Mouse (Mus musculus) liver, embryonic 15.5 days (tissue): ENCODE measurements around the gene Ttll5. TPM values are rescaled to one million over a fixed set of nuclear protein-coding genes. Genes with fewer than 3 reads are reported as not detected.

Experiments used
- ATAC-seq: fragments of 200-750 bp; cut with Nextera tagmentation; 2 replicates; pipeline ENCODE4 v1.8.0; 2017; ENCODE audit warnings: moderate number of reproducible peaks, mild to moderate bottlenecking, moderate library complexity; ENCODE audit not compliant: insufficient read depth
- H3K27ac ChIP-seq: fragments of 300-500 bp; sonication (generic); replicated peaks from 2 replicates; pipeline ENCODE4 v1.5.1; 2015; ENCODE audit warnings: mild to moderate bottlenecking, inconsistent platforms
- H3K27me3 ChIP-seq: fragments of 300-500 bp; sonication (generic); 2 replicates; pipeline ENCODE4 v1.6.1; 2015; ENCODE audit warnings: mild to moderate bottlenecking, inconsistent platforms
- H3K36me3 ChIP-seq: fragments of 300-500 bp; sonication (generic); replicated peaks from 2 replicates; pipeline ENCODE4 v1.6.1; 2015; ENCODE audit warnings: moderate library complexity, mild to moderate bottlenecking, inconsistent platforms
- H3K4me1 ChIP-seq: fragments of 300-500 bp; sonication (generic); replicated peaks from 2 replicates; pipeline ENCODE4 v1.6.1; 2015; ENCODE audit warnings: inconsistent platforms
- H3K4me2 ChIP-seq: fragments of 300-500 bp; sonication (generic); 2 replicates; pipeline ENCODE4 v1.6.1; 2015; ENCODE audit warnings: moderate library complexity, mild to moderate bottlenecking, inconsistent platforms
- H3K4me3 ChIP-seq: fragments of 300-500 bp; sonication (generic); replicated peaks from 2 replicates; pipeline ENCODE4 v1.5.1; 2015; ENCODE audit warnings: mild to moderate bottlenecking, inconsistent platforms
- H3K9ac ChIP-seq: fragments of 300-500 bp; sonication (generic); 2 replicates; pipeline ENCODE4 v1.6.1; 2015; ENCODE audit warnings: moderate library complexity, mild to moderate bottlenecking, inconsistent platforms
- H3K9me3 ChIP-seq: fragments of 300-500 bp; sonication (generic); replicated peaks from 2 replicates; pipeline ENCODE4 v1.6.1; 2016; ENCODE audit warnings: inconsistent platforms
- WGBS: fragments of 180-500 bp; shearing (Covaris S2); methylation state at CpG from one replicate; pipeline ENCODE4 v1.1.7; 2015; ENCODE audit warnings: mixed read lengths; ENCODE audit not compliant: insufficient replicate concordance; 5-methylcytosine and 5-hydroxymethylcytosine counted together
- polyA plus RNA-seq: library from polyadenylated mRNA; unstranded; fragments of >200 nt; fragmentation: Nextera tagmentation; extraction: Ambion mirVana; gene quantifications from 2 replicates; pipeline ENCODE4 v1.2.1, GENCODE M21; 2015

The Ttll5 gene
- polyA plus RNA-seq, 1 experiment from 2014 or later = 5.5 TPM

DNA sequence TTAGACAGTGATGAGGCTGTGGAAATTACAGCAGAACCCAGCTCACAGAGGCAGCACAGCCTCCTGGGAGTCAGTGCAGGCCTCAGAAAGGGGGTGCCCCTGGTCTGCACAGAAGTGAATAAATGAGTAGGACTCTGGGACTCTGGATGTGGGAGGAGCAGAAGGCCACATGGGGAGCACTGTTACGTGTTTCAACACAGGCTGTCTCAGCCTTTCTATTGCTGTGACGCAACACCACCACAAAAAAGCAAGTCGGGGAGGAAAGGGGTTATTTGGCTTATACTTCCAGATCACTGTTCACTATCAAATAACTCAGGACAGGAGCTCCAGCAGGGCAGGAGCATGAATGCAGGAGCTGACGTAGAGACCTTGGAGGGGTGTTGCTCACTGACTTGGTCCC, 271.3 kb downstream of the Ttll5 start:
- H3K4me3 ChIP-seq = no peak overlapping the region
- H3K9me3 ChIP-seq = no peaks in the 10 kb centered on the region
- WGBS = 61% methylated on average over 4 of the region's 4 CpGs
- H3K9ac ChIP-seq = no peak overlapping the region
- no peaks in the 10 kb centered on the region for H3K27me3 ChIP-seq
- H3K36me3 ChIP-seq = no peaks in the 10 kb centered on the region
- no peak overlapping the region for H3K4me2 ChIP-seq
- no peak for ATAC-seq
- H3K27ac ChIP-seq = no peak overlapping the region
- no peaks in the 10 kb centered on the region for H3K4me1 ChIP-seq

DNA sequence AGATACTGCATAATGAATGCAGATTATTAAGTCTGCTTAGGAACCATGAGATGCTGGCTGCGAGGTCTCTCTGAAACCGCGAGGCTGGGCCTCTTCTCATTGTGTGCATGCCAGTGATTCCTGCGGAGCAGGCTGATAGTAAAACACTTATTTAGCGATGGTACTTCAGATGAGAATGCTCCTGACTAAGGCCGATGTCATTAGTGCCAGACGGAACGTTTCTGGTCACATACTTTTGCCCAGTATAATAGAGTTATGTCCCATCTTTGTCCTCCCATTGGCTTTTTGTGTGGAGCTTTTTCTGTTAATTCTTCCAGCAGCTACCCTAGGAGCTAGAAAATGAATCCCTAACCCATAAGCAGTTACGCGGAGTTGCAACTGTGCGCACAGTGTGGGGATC, 273.3 kb downstream of the Ttll5 start:
- ATAC-seq = no peak
- no peak overlapping the region for H3K27ac ChIP-seq
- H3K27me3 ChIP-seq = no peaks in the 10 kb centered on the region
- WGBS = 75% methylated on average over 11 of the region's 11 CpGs
- no peak overlapping the region for H3K4me3 ChIP-seq
- no peaks in the 10 kb centered on the region for H3K36me3 ChIP-seq
- no peak overlapping the region for H3K9ac ChIP-seq
- no peak overlapping the region for H3K4me2 ChIP-seq
- no peaks in the 10 kb centered on the region for H3K9me3 ChIP-seq
- no peaks in the 10 kb centered on the region for H3K4me1 ChIP-seq

DNA sequence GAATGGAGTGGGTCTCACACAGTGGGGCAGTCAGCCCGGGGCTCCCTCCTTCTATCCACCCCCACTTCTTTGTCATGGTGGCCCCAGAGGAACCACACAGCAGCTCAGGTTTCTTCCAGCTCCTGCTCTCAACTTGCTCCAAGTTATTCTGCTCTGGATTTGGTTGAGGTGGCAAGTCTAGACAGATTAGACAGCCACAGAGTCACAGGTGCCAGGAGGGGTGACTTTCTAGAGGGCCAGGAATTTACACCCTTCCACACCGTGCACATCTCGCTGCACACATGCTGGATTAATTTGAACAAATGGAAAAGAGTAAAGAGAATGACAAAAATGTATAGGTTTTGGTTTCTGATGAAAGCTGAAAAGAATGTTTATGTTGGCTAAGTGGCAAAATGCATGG, 276.3 kb downstream of the Ttll5 start:
- WGBS = 65% methylated on average over 3 of the region's 3 CpGs
- H3K9ac ChIP-seq = no peak overlapping the region
- H3K4me1 ChIP-seq = 0 out of 2 replicates have a peak, but pooled peaks cover 8% of the 10 kb centered on the region
- H3K4me3 ChIP-seq = no peak overlapping the region
- no peak overlapping the region for H3K27ac ChIP-seq
- H3K27me3 ChIP-seq = no peaks in the 10 kb centered on the region
- ATAC-seq = no peak
- H3K9me3 ChIP-seq = no peaks in the 10 kb centered on the region
- H3K4me2 ChIP-seq = no peak overlapping the region
- no peaks in the 10 kb centered on the region for H3K36me3 ChIP-seq

DNA sequence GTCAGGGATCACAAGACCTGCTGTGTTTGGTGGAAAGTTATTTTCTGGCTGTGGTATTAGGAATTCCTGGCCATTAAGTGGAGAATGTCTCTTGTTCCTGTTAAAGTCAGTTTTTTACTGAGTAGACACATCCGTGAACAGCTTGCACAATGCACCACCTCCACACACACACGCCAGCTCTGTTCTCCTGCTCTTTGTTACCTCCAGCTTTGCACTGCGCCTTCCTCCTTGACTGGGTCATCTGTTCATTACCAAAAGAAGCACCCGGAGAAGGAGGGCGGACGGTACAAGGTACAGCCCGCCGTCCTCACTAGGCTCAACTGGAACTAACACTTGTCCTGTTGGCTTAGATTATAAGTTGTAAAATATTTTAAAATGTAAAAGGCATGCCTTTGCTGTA, 278.2 kb downstream of the Ttll5 start:
- no peak overlapping the region for H3K9ac ChIP-seq
- no peak overlapping the region for H3K27ac ChIP-seq
- no peaks in the 10 kb centered on the region for H3K9me3 ChIP-seq
- WGBS = 72% methylated on average over 8 of the region's 8 CpGs
- H3K4me3 ChIP-seq = no peak overlapping the region
- H3K4me1 ChIP-seq = 0 out of 2 replicates have a peak, but pooled peaks cover 8% of the 10 kb centered on the region
- no peak overlapping the region for H3K4me2 ChIP-seq
- no peaks in the 10 kb centered on the region for H3K36me3 ChIP-seq
- H3K27me3 ChIP-seq = no peaks in the 10 kb centered on the region
- ATAC-seq = no peak

DNA sequence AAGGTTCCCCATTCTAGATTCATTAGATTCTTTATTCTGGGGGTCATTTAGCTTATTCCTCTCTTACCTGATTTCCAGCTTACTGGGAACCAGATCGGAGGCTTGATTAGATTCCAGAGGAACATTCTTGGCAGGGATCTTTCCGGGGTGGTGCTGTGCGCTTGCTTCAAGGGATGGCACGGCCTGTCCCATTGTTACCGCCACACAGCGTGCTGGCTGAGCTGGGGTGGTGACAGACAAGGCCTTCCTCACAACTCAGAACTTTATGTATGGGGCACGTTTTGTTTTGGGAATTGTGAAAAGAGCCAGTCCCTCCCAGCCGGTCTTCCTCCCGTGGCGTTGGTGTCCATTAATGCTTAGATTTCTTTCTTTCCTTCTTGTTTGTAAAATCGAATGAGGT, 278.9 kb downstream of the Ttll5 start:
- no peak for ATAC-seq
- Histone ChIP-seq H3K36me3 (no peaks in the 10 kb centered on the region), H3K4me3 (no peak overlapping the region), H3K9ac (no peak overlapping the region), H3K27me3 (no peaks in the 10 kb centered on the region), H3K4me2 (no peak overlapping the region), H3K4me1 (0 out of 2 replicates have a peak, but pooled peaks cover 8% of the 10 kb centered on the region), H3K27ac (no peak overlapping the region), H3K9me3 (no peaks in the 10 kb centered on the region)
- 73% methylated on average over 11 of the region's 11 CpGs for WGBS

DNA sequence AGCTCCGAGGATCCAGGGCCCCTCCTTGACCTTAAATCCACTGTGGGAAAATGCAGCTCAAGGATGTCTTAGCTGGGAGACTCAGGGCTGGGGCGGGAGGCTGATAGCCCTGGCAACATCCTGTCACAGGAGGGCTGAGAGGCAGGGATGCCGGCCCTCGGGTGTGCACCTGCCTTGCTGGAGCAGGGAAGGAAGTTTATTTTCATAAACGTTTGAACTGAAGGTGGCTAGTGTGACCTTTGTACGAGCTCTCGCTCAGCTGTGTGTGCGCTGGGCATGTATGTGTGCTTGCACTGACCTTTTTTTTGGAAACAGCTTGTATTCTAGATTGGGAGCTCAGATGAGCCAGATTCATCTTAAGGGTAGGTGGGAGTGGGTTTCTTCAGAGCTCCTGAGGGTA, 279.4 kb downstream of the Ttll5 start:
- no peaks in the 10 kb centered on the region for H3K27me3 ChIP-seq
- 0 out of 2 replicates have a peak, but pooled peaks cover 8% of the 10 kb centered on the region for H3K4me1 ChIP-seq
- no peak overlapping the region for H3K27ac ChIP-seq
- ATAC-seq = no peak
- H3K9ac ChIP-seq = no peak overlapping the region
- H3K36me3 ChIP-seq = no peaks in the 10 kb centered on the region
- WGBS = 58% methylated on average over 8 of the region's 8 CpGs
- no peak overlapping the region for H3K4me2 ChIP-seq
- no peaks in the 10 kb centered on the region for H3K9me3 ChIP-seq
- no peak overlapping the region for H3K4me3 ChIP-seq

DNA sequence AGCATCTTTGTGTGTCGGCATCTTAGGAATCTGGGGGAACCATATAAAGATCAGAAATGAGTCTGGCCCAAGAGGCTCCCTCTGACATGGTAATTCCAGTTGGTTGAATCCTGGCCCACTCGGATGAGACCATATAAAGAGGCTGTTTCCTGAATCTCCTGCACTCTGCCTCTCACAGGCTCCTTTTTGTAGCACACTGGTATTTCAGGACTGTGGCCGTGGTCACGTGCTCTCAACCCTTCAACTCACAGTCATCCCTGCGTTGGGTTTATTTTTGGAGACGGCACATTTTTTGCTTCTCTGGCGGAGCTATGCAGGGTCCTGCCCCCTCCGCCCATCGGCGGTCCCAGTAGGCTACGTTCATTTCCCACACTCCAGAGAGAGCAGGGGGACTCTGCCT, 279.8 kb downstream of the Ttll5 start:
- Histone ChIP-seq H3K4me1 (0 out of 2 replicates have a peak, but pooled peaks cover 8% of the 10 kb centered on the region), H3K27ac (no peak overlapping the region), H3K4me2 (no peak overlapping the region), H3K9me3 (no peaks in the 10 kb centered on the region), H3K9ac (no peak overlapping the region), H3K27me3 (no peaks in the 10 kb centered on the region), H3K36me3 (no peaks in the 10 kb centered on the region), H3K4me3 (no peak overlapping the region)
- no peak for ATAC-seq
- 74% methylated on average over 11 of the region's 11 CpGs for WGBS

DNA sequence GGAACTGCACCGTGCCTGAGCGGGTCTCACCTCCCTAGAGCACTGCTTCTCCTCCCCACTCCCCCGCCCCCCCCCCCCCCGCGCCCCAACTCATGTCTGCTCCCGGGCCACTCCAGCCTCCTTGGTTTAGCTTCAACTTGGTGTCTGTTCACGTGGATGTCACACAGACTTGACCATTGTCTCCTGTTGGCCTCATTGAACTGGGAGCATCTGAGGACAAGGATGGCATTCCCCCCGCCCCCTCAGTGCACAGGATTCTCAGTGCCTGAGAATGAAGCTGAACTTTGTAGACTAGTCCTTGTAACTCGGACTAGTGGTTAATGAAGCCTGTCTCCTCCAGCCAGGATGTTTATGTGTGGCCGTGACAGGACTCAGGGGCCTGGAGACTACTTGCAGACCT, 281.1 kb downstream of the Ttll5 start:
- no peak overlapping the region for H3K27ac ChIP-seq
- H3K4me2 ChIP-seq = no peak overlapping the region
- WGBS = 64% methylated on average over 10 of the region's 10 CpGs
- ATAC-seq = no peak
- no peaks in the 10 kb centered on the region for H3K9me3 ChIP-seq
- H3K27me3 ChIP-seq = no peaks in the 10 kb centered on the region
- 0 out of 2 replicates have a peak, but pooled peaks cover 8% of the 10 kb centered on the region for H3K4me1 ChIP-seq
- no peak overlapping the region for H3K9ac ChIP-seq
- H3K4me3 ChIP-seq = no peak overlapping the region
- H3K36me3 ChIP-seq = no peaks in the 10 kb centered on the region

DNA sequence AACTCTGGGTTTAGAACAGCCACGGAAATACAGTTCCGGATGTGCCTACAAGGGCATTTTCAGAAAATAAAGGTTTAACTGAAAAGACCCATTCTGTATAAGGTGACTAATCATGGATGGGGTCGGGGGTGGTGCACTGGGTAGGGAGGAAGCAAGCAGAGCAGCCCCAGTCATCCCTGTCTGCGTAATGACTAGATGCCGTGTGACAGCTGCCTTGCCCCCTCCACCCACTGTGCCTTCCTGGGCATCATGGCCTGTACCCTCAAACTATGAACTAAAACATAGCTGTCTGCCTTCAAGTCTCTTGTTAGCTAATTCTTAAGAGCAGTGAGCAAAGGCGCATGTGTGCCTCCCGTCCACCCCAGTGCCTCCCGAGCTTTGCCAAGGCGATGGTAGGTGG, 281.6 kb downstream of the Ttll5 start:
- ATAC-seq = no peak
- no peaks in the 10 kb centered on the region for H3K36me3 ChIP-seq
- no peak overlapping the region for H3K4me3 ChIP-seq
- WGBS = 71% methylated on average over 9 of the region's 9 CpGs
- H3K27ac ChIP-seq = no peak overlapping the region
- H3K9ac ChIP-seq = no peak overlapping the region
- no peaks in the 10 kb centered on the region for H3K27me3 ChIP-seq
- H3K4me2 ChIP-seq = no peak overlapping the region
- H3K4me1 ChIP-seq = 0 out of 2 replicates have a peak, but pooled peaks cover 8% of the 10 kb centered on the region
- H3K9me3 ChIP-seq = no peaks in the 10 kb centered on the region

DNA sequence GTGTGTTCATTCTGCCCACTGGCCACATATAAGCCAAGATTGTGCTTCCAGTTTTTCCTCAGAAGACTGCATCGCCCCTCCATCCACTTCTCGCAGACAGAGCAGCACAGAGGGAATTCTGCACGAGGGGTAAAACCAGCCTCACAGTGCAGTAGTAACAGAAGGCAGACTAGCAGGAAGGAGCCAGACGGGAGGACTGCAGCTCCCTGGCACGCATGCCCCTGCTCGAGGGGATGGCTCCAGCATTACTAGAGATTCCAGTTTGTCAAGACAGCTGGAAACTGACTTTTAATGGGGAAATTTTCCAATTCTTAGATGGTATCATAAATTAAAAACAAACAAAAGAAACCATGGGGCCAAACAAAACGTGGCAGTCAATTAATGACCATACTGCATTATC, 283.2 kb downstream of the Ttll5 start:
- H3K36me3 ChIP-seq = no peaks in the 10 kb centered on the region
- H3K27me3 ChIP-seq = no peaks in the 10 kb centered on the region
- ATAC-seq = no peak
- H3K4me1 ChIP-seq = 0 out of 2 replicates have a peak, but pooled peaks cover 8% of the 10 kb centered on the region
- WGBS = 59% methylated on average over 7 of the region's 7 CpGs
- no peaks in the 10 kb centered on the region for H3K9me3 ChIP-seq
- H3K4me3 ChIP-seq = no peak overlapping the region
- no peak overlapping the region for H3K4me2 ChIP-seq
- no peak overlapping the region for H3K27ac ChIP-seq
- H3K9ac ChIP-seq = no peak overlapping the region

DNA sequence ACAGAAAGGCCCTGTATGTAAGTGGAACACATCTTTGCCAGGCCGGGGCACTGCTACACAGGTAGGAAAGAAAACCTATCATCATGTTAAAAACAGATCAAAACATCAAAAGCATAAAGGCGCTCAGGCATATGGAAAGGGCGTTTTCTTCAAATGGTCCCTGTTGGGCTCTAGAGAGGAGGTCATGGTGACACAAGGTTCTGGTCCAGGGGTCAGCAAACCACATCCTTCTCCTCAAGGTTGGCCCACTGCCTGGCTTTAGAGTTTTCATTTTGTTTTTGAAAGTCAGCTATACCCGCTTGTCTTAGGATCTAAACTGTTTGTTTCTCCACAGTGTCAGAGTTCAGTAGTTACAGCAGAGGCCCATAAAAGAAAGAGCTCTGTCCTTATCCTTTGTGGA, 285.1 kb downstream of the Ttll5 start:
- H3K4me2 ChIP-seq = no peak overlapping the region
- H3K27ac ChIP-seq = no peak overlapping the region
- H3K27me3 ChIP-seq = no peaks in the 10 kb centered on the region
- no peak overlapping the region for H3K4me3 ChIP-seq
- WGBS = 66% methylated on average over 4 of the region's 4 CpGs
- H3K4me1 ChIP-seq = no peaks in the 10 kb centered on the region
- no peak for ATAC-seq
- H3K9ac ChIP-seq = no peak overlapping the region
- H3K36me3 ChIP-seq = no peaks in the 10 kb centered on the region
- no peaks in the 10 kb centered on the region for H3K9me3 ChIP-seq

DNA sequence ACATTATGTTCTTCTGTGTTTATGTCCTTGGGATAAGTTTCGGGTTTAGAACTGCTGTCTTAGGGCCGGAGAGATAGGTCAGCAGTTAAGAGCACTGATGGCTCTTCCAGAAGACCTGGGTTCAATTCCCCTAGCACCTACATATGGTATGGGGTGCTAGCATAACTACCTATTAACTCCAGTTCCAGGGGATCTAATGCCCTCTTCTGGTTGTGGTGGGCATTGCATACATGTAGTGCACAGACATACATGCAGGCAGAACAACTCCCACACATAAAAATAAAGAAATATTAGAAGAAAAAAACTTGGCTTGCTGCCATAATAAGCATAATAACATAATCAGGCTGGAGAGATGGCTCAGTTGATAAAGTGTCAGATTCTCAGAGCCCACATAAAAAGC, 286.2 kb downstream of the Ttll5 start:
- 68% methylated on average over 2 of the region's 2 CpGs for WGBS
- Histone ChIP-seq H3K27me3 (no peaks in the 10 kb centered on the region), H3K9me3 (no peaks in the 10 kb centered on the region), H3K36me3 (no peaks in the 10 kb centered on the region), H3K4me2 (no peak overlapping the region), H3K4me3 (no peak overlapping the region), H3K9ac (no peak overlapping the region), H3K27ac (no peak overlapping the region), H3K4me1 (no peaks in the 10 kb centered on the region)
- ATAC-seq = no peak
